Mouse (Mus musculus) bone marrow, adult 2 months (tissue): ENCODE data around the gene Epyc.
"Not testable (repeated sequence)": the region's sequence is repeated elsewhere in the genome, so short reads cannot be mapped to it uniquely, and the experiment has no call there.

Source experiments
- CTCF ChIP-seq: fragments of 200-500 bp; IDR thresholded peaks from 2 replicates; pipeline ENCODE4 v1.5.1; 2011; ENCODE audit warnings: low read length, control low read depth; ENCODE audit not compliant: control insufficient read depth, insufficient read depth
- POLR2A ChIP-seq: fragments of 200-500 bp; IDR thresholded peaks from 2 replicates; pipeline ENCODE4 v1.6.1; 2011; ENCODE audit warnings: low read depth, mild to moderate bottlenecking, control low read depth, low read length, borderline replicate concordance; ENCODE audit not compliant: control insufficient read depth

DNA sequence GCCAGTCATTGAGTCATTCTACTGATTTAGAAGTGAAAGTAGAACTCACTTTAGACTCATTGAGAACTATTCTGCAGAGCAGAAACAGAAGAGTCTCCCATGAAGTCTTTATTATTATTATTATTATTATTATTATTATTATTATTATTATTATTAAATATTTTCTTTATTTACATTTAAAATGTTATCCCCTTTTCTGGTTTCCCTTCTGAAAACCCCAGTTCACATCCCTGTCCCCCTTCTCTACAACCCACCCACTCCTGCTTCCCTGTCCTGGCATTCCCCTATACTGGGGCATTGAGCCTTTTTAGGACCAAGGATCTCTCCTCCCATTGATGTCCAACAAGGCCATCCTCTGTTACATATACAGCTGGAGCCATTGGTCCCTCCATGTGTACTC lies 82.8 kb downstream of the Epyc start, which contains the start of gene C030005K15Rik:
- not testable (repeated sequence) for TF ChIP-seq CTCF, POLR2A
